Mouse (Mus musculus) forebrain, embryonic 15.5 days (tissue): ENCODE measurements around the gene Bclaf3. TPM values are rescaled to one million over a fixed set of nuclear protein-coding genes. Genes with fewer than 3 reads are reported as not detected.
A peak's percentile ranks its signal among the peaks of the same experiment; 100 is the strongest.

ENCODE experiments used
- ATAC-seq: fragments of 200-750 bp; cut with Nextera tagmentation; replicated peaks from 2 replicates; pipeline ENCODE4 v1.8.0; 2017; ENCODE audit warnings: mild to moderate bottlenecking, moderate TSS enrichment, moderate library complexity
- H3K27ac ChIP-seq: fragments of 300-500 bp; sonication (generic); replicated peaks from 2 replicates; pipeline ENCODE4 v1.5.1; 2015; ENCODE audit warnings: mild to moderate bottlenecking, inconsistent platforms
- H3K27me3 ChIP-seq: fragments of 300-500 bp; sonication (generic); 2 replicates; pipeline ENCODE4 v1.6.1; 2015; ENCODE audit warnings: inconsistent platforms
- H3K36me3 ChIP-seq: fragments of 300-500 bp; sonication (generic); 2 replicates; pipeline ENCODE4 v1.6.1; 2015; ENCODE audit warnings: mild to moderate bottlenecking, inconsistent platforms
- H3K4me1 ChIP-seq: fragments of 300-500 bp; sonication (generic); 2 replicates; pipeline ENCODE4 v1.6.1; 2015; ENCODE audit warnings: inconsistent platforms
- H3K4me2 ChIP-seq: fragments of 300-500 bp; sonication (generic); replicated peaks from 2 replicates; pipeline ENCODE4 v1.6.1; 2015; ENCODE audit warnings: mild to moderate bottlenecking, inconsistent platforms
- H3K4me3 ChIP-seq: fragments of 300-500 bp; sonication (generic); 2 replicates; pipeline ENCODE4 v1.5.1; 2015; ENCODE audit warnings: mild to moderate bottlenecking, inconsistent platforms
- H3K9ac ChIP-seq: fragments of 300-500 bp; sonication (generic); replicated peaks from 2 replicates; pipeline ENCODE4 v1.6.1; 2015; ENCODE audit warnings: mild to moderate bottlenecking, inconsistent platforms
- H3K9me3 ChIP-seq: fragments of 300-500 bp; sonication (generic); 2 replicates; pipeline ENCODE4 v1.6.1; 2016; ENCODE audit warnings: inconsistent platforms
- WGBS: fragments of 180-500 bp; shearing (Covaris S2); methylation state at CpG from one replicate; pipeline ENCODE4 v1.1.7; 2015; ENCODE audit warnings: mixed read lengths; 5-methylcytosine and 5-hydroxymethylcytosine counted together
- polyA plus RNA-seq: library from polyadenylated mRNA; unstranded; fragments of >200 nt; fragmentation: Nextera tagmentation; extraction: Ambion mirVana; gene quantifications from 2 replicates; pipeline ENCODE4 v1.2.1, GENCODE M21; 2015

The Bclaf3 gene
- polyA plus RNA-seq, 1 experiment from 2014 or later: 30.7 TPM

DNA sequence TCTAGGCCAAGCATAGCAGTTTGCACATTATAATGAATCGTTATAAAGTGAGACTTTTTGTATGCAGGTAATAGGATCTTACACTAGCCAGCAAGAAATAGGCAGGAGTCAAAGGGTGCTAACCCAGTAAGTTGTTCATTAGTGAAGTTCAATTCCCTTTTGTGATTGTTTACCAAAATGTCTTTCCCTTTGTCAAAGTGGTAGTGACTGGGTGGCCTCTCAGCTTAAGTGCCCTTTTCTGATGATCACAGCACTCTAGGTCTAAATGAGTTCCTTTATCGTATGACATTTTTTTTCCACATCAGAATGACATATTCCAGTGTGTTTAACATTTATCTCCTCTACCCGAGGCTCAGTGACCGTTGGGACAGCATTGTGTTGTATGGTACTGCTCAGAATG lies 102.1 kb downstream of the Bclaf3 start:
- WGBS: 38% methylated on average over 4 of the region's 4 CpGs
- Histone ChIP-seq H3K4me1 (peaks cover 4% of the 10 kb centered on the region; the same call in 1 of the 2 replicates), H3K27me3 (no peaks in the 10 kb centered on the region), H3K9me3 (no peaks in the 10 kb centered on the region), H3K9ac (0 out of 2 replicates have a peak overlapping the region, but pooled peaks have one; percentile 73), H3K4me2 (peak overlapping the region; percentile 60), H3K36me3 (no peaks in the 10 kb centered on the region), H3K27ac (0 out of 2 replicates have a peak overlapping the region, but pooled peaks have one; percentile 82), H3K4me3 (peak overlapping the region; percentile 73)
- ATAC-seq: no peak

DNA sequence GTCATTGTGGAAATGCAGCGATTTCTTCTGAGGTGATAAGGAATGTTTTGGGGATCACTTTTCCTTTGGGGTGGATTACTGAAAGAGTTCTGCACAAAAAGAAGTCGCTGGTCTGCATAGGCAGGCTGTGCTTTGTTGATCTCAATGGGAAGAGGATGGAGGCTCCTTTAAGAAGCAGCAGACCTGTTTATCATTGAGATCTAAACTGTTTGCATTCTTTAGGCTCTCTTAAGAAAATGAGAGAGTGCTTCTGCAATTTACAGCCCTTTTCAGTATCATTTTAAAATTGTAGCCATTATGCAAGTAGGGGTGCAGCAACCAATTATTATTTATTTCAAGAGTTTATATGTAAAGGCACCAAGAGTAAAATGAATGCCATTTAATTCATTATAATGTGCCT lies 102.7 kb downstream of the Bclaf3 start:
- H3K36me3 ChIP-seq: no peaks in the 10 kb centered on the region
- H3K4me3 ChIP-seq: peak overlapping the region; percentile 73
- WGBS: 41% methylated on average over 2 of the region's 2 CpGs
- H3K4me1 ChIP-seq: peaks cover 4% of the 10 kb centered on the region; the same call in 1 of the 2 replicates
- H3K27me3 ChIP-seq: no peaks in the 10 kb centered on the region
- H3K9me3 ChIP-seq: no peaks in the 10 kb centered on the region
- H3K9ac ChIP-seq: no peak overlapping the region
- H3K4me2 ChIP-seq: peak overlapping the region; percentile 60
- no peak overlapping the region for H3K27ac ChIP-seq
- ATAC-seq: no peak

DNA sequence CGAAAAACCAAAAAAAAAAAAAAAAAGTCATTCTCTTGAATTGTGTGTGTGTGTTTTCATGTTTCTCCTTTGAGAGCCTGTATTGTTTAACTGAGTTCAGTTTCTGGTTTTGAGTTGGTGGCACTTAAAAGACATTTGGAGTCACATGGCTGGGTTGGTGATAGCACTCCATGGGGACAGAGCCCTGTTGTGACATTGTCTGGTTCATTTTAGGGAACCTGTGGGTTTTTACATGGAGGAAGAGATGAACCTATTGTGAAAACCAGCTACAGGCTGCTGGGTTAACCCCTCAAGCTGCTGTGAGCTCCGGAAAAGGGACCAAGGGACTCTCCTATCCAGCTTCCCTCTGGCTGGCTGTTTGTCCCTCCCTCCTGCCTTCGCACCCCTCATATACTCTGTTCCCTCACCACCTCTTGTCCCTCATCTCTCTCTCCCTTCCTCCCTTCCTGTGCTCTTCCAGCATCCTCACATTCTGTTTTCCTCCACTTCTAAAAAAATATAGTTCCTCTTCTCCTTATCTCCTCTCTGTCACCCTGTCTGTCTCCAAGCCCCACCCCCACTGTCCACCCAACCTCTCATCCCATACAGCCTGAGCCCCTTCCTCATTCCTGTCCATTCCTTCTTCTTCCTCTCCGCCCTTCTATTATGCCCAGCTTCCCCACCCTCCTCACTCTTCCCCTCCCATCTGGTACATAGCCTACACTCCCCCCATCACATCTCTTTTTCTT lies 112.2 kb downstream of the Bclaf3 start:
- H3K4me1 ChIP-seq: no peaks in the 10 kb centered on the region
- H3K9me3 ChIP-seq: no peaks in the 10 kb centered on the region
- H3K4me3 ChIP-seq: no peak overlapping the region
- H3K9ac ChIP-seq: no peak overlapping the region
- WGBS: 80% methylated on average over 4 of the region's 4 CpGs
- no peaks in the 10 kb centered on the region for H3K36me3 ChIP-seq
- H3K27me3 ChIP-seq: no peaks in the 10 kb centered on the region
- H3K27ac ChIP-seq: no peak overlapping the region
- no peak for ATAC-seq
- H3K4me2 ChIP-seq: no peak overlapping the region

DNA sequence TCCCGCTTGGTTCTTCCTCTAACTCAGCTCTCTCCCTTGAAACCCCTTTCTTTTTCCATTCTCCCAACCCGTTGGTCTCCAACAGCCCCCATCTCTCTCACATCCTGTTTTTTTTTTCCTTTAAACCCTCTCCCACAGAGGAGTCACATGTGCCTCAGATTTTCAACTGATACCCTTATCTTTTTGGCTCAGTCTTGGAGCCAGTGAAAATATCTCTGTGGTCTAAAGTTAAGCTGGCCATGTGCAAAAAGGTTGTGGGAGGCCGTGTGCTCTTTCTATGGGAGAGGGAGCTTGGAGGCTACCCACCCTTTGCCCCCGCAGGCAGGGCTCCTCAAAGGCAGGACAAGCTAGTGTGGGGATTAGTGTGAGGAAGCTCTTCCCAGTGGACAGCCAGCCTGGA lies 113.5 kb downstream of the Bclaf3 start:
- Histone ChIP-seq H3K9ac (no peak overlapping the region), H3K36me3 (no peaks in the 10 kb centered on the region), H3K9me3 (no peaks in the 10 kb centered on the region), H3K4me1 (no peaks in the 10 kb centered on the region), H3K4me3 (no peak overlapping the region), H3K27ac (no peak overlapping the region), H3K27me3 (no peaks in the 10 kb centered on the region), H3K4me2 (no peak overlapping the region)
- no peak for ATAC-seq
- 78% methylated on average over 4 of the region's 4 CpGs for WGBS

Other genes starting within 250 kb of the Bclaf3 start
- 119 and 127 TPM in 2 replicates for gene Eif1ax, start 154.5 kb upstream of the Bclaf3 start, polyA plus RNA-seq
- 17.4 and 17.9 TPM in 2 replicates for gene Map7d2, start 112.1 kb upstream of the Bclaf3 start, polyA plus RNA-seq
- gene Sh3kbp1, start 100.6 kb downstream of the Bclaf3 start, polyA plus RNA-seq: 51.6 and 53.7 TPM in 2 replicates